Mouse (Mus musculus) fibroblast of lung, adult 2 months (primary cell): ENCODE measurements at regions not wholly inside any gene's neighbourhood (a gene's known extent, or its start where the extent isn't known, plus 50 kb on each side); places are given as distances from the start of the nearest gene placed in this dataset.

Source experiments
- DNase-seq: peaks from one replicate; pipeline ENCODE4 v3.0.0-alpha.2; 2011; ENCODE audit warnings: low read depth

DNA sequence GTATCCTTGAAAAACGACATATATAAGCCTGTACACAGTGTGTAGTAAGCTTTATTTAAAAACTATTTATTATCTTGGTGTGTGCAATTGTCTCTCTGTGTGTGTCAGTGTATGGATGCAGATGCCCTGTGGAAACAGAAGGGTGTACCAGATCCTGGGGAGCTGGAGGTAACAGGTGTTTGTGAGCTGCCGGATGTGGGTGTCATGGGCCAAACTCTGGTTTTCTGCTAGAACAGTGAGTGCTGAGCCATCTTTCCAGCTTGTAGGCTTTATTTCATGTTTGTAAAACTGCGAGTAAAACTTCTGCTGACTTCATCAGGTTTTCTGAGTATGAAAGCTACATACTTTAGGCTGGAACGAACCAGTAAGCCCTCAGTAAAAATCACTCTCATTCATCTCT is 322.3 kb upstream of the Gm5148 start:
- DNase-seq, result no peak

DNA sequence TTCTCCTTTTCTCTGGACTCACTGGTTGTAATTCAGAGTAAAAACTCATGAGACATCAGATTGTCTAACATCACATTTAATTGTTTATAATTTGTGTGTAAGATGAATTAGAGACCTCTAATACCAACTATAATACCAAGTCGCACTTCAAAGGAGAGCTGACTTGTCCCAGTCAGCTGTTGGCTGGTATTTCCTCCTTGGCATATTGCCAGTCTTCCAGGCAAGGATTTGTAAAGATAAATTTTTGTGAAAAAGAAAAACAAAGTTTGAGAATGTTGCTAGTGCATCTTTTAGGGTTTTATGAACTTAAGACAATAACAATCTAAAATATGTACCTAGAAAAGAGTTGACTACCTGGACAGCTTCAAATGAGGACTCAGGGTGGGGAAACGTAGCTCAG is 321.7 kb upstream of the Gm5148 start:
- no peak for DNase-seq

DNA sequence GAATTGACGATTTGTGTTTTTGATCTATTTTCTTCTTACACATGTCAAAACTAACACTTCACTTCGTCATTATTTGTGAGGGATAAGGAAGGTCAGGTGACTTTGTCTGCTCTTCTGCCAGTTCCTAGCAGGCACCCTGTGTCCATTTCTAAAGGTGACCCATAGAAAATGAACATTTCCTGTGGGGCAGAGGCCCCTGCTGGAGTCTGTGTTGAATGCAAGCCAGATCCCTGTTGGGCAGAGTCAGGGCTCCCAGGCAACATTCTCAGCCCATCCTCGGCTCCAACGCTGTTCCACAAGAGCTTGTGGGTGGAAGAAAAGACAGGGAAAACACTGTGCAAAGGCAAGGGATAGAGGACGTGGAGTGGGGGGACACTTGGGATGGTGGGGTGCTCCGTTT is 321.2 kb upstream of the Gm5148 start:
- no peak for DNase-seq

DNA sequence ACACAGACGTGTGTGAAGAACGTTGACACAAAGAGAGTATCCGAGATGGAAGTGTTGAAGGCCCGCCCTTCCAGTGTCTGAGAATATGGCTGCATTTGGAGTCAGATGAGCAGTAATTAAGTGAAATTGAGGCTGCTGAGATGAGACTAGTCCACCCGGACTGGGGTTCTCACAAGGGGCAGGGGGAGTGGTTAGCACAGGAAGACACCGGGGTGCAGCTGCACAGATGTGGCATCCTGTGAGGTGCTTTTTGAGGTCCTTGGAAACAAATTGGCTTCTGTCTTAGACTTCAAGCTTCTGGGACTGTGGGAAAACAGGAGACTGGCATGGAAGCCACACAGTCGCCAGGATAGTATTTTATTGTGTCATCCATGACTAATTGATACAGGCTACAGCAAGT is 320.0 kb upstream of the Gm5148 start:
- DNase-seq, result no peak

DNA sequence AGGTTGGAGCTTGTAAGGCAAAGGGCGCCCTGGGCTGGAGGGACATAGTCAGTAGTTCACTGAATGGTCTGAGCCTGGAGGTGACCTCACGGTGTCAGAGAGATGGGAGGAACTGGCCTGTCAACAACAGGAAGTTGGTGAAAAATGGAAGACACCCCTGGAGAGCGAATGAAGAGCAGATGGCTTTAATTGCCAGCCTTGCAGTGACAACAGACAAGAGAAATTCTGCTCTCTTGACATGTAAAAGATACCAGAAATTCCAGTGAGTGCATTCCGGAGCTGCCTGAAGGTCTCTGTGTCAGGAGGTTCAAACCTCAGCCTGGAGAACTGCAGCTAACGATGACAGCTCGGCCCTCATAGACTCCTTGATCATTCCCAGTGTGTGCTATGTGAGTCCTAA is 318.3 kb upstream of the Gm5148 start:
- peak; percentile 15 for DNase-seq

DNA sequence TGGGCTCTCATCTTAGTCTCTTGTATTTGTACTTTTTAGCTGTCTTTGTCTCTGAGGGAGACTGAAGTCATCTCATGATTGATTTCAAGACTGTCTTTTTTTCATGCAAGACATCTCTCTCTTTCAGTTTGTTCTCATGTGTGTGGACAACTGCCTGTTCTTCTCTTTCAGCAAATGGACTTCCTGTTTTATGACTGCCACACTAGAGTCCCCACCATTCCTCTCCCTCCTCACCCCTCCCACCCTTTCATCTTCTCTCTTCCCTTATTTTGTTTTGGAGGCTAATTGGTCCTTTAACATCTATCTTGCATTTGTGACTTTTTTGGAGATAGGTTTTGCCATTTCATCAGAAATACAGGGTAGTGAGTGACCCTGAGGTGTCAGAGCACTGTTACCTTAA is 311.8 kb upstream of the Gm5148 start:
- no peak for DNase-seq

DNA sequence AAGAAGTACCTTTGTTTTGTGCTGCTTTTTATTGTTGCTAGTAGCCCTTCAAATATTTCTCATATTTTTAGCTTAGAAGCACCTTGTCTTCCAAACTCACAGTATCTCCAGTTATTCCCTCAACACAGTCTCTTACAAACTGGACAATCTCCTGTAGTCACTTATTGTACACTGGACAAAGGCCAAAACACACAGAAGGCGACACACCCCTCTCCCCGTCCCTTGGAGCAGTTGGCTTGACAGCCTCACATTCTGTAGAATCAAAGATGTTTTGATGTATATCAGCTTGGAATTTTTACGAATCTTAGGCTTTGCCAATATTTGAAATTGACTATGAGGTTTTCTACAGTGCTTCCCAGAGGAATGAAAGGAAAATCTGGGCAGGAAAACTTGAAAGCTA is 309.8 kb upstream of the Gm5148 start:
- DNase-seq, result no peak

DNA sequence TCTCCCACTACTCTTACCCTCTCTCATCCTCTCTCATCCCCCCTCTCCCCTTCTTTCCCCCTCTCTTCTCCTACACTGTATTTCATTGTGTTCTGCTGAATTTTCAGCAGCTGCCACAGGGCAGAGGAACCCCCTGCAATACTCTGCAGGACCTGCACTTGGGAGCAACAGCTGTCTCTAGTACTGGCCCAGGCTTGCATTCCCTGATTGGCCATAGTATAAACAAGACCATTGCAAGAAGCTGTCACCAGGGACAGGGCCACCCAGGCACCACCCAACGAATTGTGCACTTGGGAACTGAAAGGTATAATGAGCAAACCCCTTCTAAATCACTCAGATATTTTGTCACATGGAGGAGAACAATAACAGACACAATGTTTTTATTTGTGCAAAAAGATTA is 290.5 kb upstream of the Gm5148 start:
- no peak for DNase-seq

DNA sequence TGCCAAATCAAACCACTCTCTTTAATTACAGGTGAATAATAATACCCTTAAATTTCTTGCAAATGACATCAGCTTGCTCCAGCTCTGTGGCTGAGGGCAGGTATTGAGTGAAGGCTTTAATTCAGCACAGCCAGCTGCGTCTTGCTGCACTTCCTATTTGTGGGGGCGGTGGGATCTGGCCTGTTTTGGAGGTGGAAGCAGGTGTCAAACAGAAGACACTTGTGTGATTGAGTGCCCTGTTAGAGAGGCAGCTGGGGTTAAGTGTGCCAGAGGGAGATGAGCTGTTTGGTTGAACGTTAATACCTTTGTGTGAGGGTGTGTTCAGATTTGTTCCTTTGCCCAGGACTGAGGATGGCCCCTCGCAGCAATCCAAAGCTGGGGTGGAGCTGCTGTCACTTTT is 284.9 kb upstream of the Gm5148 start:
- DNase-seq, result no peak

DNA sequence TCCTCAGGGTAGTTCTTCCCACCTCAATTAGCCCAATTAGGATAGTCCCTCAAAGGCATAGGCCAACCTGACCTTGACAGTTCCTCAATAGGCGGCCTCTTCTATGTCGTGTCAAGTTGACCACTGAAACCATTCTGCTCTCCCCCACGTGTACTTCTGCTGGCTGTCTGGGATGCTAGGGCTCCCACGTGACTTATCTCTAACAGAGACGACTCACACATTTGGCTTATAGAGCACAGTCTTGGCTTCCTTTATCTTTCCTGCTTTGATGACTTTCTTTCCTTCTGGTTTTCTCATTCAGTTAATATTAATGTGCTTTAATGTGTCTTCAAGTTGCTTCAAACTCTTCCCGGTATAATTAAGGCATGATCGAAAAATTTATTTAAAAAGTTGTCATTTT is 284.0 kb upstream of the Gm5148 start:
- no peak for DNase-seq

DNA sequence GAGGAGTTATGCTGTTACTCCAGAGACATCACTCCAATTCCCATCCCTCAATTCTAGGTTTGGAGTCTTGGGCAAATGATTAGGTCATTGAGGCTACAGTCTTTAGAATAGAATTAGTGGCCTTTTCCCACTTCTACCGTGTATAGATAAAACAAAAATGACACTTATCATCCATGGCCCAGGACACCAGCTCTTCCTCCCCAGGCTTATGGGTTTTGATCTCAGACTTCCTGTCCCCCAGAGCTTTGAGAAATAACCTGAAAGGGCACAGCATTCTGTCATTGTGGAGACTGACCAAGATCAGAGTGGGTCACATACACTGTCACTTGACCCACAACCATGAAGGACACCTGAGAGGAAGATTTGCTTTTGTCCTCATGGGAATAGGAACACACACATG is 283.3 kb upstream of the Gm5148 start:
- no peak for DNase-seq

DNA sequence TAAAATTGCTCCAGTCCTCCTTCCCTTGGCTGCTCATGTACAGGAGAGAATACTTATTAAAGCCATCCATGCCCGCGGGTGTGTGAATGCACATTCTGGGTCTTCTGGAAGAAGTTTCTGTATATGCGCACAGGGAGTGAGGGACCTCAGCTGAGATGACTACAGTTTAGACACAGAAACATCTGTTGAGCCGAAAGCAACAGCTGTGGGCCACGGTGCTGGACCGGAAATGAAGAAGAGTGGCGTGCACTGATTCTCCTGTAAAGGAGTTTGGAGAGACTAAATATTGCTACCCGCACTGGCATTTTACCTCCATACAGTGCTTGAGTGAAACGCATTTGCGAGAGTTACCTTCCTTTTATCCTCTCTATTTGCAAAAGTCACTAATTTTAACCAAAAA is 278.0 kb upstream of the Gm5148 start:
- DNase-seq, result no peak

DNA sequence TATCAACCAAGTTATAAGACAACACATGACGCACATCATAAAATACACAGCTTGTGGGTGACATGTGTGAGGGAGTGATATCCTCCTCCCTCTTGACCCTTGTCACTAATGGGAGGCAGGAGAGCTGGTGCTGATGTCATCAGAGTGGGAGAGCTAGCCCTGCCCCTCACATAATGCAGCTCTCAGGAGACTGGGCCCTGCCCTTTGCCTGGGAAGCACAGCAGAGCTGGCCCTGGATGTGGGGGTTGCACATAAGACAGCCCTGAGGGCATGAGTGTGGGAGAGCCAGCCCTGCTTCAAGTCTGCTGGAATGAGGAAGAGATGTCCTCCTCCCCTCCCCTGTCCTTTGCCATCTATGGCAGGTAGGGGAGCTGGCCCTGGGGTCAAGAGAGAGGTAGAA is 275.5 kb upstream of the Gm5148 start:
- DNase-seq, result no peak

DNA sequence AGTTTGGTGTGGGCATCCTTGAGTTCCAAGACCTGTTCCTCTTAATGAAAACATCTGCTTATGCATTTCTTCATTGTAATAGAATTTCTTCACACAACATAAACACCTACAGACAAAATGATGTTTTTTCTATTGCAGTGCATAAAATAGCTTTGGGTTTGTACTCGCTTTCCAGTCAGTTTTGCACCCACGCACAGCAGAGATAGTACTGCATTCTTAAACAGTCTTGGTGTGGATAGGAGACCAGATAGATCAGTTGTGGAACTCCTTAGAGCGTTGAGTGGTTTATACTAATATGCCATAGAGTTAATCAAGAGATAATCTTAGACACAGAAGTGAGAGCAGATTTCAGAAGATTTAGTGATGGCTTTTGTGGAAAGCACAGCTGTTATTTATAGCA is 273.7 kb upstream of the Gm5148 start:
- no peak for DNase-seq

DNA sequence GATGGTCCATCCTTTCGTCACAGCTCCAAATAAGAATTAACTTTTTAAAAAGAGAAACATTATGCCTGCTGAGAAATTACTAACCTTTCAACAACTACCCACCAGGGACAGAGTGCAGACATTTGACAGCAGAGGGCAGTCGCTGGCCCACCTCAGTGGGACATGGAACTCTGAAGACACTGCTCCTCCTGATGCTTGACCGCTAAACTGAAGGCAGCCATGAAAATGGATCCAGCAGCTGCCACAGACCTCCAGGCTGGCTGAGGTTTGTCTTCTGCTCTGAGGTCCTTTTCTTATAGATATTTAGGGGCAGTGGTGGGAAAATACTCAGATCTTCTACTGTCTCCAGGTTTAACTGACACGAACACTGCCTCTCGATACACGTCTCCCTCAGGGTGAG is 265.7 kb upstream of the Gm5148 start:
- no peak for DNase-seq

DNA sequence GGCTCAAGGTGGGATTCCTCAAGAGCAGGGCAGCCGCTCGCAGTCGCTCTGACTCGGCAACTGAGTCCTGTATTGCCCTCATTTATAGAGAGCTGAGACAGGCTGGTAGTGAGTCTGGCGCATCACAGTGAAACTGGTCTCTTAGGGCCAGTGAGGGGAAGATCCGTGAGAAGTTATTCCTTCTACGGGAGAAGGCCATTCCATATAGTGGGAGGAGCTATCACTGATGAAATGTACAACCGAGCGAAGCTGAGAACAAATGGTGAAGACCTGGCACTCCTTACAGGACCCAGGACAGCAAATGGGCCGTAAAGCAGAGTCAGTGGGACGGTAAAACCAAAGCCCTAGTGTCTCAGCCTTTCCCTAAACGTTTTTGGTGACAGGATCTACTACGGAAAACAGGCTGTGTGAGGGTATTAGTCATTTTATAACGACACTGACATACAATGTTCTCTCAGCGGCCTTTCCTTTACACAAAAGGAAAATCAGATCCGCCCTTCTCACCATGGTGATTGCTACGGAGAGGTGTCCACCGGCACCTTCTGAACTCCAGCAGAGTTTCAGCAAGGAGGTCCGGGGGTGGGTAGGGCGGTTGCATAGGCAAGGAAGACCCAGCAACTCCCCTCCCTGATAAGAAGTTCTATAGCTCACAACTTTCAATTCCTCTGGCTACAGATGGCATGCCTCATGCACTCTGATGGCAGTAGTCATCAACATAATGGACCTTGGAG is 263.6 kb upstream of the Gm5148 start:
- DNase-seq, result no peak

DNA sequence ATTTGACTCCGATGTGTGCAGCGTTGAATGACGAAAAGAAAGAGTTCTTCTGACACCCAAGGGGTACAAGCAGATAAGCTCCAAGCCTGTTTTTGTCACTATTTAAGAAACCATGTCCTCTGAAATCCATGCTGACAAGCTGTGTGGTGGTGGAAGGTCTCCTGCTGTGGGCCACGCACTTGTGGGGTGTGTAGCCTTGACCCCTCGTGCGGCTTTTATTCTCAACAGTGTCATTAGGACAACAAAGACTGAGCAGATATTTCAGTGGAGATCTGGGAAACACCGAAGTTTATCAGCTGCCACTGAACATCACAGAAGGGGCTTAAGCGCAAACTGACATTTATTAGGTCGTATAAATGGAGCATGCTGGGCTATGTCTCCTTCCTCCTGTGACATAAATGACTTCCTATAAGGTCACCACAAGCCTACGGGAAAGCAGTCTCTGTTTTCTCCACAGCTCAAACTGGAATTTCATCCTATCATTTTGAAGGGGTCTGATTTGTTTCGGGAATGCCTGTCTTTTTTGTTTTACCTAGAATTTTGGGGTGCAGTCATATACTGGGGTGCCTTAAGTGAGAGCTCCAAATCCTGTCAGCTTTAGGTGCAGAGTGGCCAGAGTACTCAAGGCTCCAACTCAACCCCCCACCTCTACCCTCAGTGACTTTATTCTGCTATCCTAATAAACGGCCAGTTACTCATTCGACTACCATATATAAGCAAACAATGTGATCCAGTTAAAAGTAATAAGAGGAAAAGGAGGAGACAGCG is 262.9 kb upstream of the Gm5148 start:
- no peak for DNase-seq

DNA sequence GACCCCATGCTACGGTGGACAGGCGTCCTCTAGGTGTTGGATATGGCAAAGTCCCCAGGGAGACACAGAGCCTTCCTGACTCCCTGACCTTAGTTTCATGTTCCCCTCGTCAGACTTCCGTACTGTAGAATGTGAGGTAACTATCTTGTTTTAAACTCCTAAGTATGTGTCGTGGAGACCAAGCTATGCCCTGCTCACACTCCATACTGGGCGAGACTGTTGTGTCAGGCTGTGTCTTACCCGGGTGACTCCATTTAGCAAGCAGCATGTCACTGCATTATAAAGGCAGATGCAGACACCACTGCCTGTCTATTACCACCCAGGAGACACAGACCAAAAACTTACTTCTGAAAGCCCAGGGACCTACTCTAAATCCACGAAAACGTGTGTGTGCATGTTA is 260.4 kb upstream of the Gm5148 start:
- DNase-seq, result no peak

DNA sequence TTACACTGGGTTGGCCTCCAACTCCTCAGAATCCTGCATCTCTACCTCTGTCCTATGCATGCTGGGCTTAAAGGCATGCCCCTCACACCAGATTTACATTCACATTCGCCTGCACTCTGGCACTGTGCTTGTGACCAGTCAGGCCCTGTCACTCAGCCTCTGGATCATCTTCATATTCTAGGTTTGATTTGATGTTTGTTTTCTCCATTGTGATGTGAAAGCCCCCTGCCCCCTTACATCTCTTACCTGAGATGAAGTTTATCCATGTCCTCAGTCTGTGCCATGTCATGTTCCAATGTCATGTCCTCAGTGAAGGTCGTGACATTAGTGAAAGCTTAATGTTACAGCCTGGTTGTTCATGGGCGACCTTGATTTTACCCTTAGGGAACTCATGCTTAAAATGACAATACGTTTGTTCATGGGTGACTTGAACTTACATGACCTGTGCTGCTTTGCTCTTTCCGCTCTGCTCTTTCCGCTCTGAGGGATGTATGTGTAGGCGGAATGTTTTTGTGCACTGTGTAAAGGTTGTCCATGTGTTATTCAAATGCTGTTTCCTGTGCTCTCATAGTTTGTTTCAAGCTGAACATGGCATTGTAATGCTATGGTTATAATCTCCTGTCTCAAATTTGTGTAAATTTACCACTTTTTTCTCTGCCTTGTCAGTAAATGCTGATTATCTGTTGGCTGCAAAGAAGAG is 257.3 kb upstream of the Gm5148 start:
- DNase-seq, result no peak

DNA sequence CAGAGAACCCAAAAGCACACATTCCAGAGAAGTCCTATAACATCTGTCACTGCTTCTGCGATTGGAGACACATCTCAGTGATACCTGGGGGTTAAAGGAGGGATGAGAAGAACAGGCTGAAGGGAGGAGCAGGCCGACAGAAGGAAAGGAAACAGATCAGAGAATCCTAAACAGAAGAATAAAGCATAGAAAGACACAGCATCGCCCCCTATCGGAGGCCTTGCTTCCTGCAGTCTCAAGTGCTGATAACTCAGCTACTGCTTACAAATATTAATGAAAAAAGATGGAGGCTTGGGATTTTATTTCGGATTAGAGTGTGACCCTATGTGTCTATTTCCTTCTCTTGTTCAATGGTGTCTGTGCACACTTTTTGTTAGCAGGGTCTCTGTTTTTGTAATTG is 255.6 kb upstream of the Gm5148 start:
- DNase-seq, result no peak

DNA sequence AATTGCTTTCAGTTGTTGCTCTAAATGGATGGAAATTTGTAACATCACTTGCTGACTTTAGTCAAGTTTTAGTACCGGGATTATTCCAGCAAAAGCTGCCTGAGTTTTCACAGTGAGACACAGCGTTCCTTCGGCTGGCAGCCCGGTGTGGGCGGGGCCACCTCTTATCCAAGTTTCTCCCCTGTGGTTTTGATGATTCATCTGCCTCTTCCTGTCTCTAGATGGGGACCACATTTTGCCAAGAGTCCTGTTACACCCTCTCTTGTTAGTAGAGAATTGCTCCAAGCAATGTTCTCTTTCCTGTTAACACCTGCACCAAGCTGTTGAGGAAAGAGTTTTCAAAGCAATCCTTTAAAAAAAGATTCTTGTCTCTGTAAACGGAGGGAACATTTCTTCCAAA is 254.2 kb upstream of the Gm5148 start:
- peak; percentile 86 for DNase-seq

DNA sequence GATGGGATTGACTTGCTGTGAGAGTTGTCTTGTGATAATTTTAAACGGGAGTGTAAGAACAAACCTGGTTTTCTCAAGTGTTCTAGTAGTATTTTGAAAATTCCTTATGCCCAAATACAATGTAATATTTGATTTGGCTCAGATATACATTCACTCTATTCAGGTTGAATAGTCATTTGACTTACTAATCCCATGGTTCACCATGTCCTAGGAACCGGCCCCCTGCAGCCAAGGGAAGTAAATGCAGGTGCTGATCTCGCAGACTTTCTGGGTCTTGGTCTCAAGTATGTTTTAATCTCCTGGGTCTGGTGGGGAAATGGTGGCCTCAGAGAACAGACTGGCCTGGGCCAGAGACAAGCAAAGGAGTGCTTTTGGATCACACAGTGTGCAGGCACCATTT is 253.2 kb upstream of the Gm5148 start:
- DNase-seq, result no peak

DNA sequence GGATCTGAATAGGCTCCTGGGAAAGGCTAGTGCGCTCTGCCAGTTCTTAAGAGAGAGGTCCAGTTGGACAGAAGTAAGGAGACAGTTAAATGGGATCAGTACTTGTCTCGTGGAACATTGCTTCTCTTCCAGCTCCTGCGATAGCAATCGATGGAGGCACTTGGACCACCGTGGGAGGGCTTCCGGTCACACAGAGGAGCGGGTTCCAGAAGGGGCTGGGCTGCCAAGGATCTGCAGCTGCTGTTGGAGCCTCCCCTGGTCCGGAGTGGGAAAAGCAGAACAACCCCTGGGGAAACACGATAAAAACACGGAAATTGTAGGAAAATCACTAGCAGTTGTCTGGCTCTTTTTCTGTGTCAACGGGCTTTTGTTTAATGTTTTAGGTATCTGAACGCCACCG is 252.3 kb upstream of the Gm5148 start:
- no peak for DNase-seq
